Mouse (Mus musculus): ENCODE results near the gene Sult1b1.
"Not testable (repeated sequence)": the region's sequence is repeated elsewhere in the genome, so short reads cannot be mapped to it uniquely, and the experiment has no call there.

Sult1b1 gene

DNA sequence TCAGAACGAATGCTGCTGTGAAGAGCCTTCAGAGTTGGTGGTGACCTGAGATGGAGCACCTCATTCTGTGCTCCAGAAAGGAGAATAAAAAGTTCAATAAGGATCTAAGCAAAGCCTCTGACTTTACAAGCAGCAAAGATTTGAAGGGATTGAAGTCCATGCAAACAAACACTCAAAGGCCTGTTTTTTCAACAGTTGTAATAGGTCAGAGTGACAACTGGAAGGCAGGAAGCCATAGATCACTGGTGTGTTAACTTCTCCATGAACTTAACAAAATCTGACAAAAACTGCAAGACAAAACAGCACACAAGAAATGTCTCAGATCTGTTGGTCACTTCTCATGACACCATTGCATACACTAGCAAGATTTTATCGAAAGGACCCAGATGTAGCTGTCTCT, at the start of gene Sult1b1:
Gene Sult1b1, minus strand, starts transcription at position 85 of the 400 bp plus-strand sequence.
- in situ Hi-C loops (cut with MboI; ENCODE audit: low sequenced_read_pairs) = no loop called here

DNA sequence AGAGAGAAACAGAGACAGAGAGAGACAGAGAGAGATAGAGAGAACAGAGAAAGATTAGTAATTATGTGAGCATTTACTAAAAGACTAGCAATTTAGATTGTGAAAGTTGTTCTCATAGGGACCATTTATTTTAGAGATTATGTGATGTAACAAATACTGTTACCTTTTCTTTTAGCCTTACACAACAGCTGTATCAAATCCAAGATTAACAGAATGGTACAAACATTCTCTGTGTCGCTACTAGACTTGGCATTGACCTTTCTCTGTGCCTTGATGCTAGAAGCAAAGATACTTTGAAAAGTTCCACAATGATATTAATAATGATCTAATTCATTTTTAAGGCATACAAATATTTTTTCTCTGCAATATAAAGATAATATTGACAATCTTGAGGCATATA, 42.4 kb upstream of the Sult1b1 start:
- in situ Hi-C loops (cut with MboI; ENCODE audit: low sequenced_read_pairs) = no loop called here

DNA sequence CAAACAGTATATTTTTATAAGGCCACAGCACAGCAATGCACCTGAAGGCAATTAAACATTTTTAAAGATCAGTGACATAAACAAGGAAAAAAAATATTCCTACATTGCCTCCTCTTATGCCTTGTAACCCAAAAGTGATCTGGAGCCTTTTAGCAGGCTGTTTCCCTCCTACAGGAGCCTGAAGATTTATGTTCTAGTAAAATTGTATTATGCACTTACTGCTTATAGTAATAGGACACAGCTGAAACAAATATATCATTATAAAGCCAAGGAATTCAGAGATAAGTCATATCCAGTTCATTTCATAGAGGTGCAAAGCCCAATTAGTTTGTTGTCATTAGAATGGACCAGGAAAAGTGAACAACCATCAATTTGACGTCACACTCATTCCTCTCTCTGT, 36.2 kb upstream of the Sult1b1 start:
- in situ Hi-C loops (cut with MboI; ENCODE audit: low sequenced_read_pairs) = no loop called here

DNA sequence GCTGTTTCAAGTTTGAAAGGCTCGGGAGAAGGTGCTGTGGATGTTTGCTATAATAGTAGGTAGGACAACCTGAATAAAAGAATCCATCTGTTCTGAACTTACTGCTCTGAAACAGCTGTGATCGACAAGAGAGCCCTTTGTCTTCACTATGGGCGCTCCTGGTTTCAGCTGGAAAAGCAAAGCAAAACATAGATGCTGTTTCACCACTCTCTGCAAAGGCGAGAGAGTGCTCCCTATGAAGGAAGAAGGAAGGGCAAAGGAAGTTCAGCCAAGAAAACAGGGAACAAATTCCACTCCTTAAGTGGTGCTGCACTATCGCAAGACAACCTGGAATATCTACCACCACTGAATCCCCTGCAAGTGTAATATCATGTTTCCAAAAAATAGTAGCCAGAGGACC, 35.5 kb upstream of the Sult1b1 start:
- in situ Hi-C loops (cut with MboI; ENCODE audit: low sequenced_read_pairs) = no loop called here

DNA sequence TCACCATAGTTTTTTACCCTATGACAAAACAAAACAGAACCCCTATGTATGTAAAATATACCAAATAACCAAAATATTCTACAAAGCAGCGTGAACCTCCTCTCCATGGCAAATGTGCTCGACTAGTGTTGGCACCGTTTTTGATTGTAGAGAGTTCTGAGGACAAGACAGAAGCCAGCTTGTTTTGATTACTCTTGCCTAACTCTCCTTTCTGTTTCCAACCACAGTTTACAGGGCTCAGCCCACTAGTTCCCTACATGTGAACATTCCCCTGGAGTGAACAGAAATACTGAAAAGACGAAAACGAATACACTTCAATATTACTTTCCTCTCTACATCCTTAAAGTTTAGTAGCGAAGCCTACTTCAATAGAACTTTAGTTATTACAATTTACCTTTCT, 34.8 kb upstream of the Sult1b1 start:
- in situ Hi-C loops (cut with MboI; ENCODE audit: low sequenced_read_pairs) = no loop called here

DNA sequence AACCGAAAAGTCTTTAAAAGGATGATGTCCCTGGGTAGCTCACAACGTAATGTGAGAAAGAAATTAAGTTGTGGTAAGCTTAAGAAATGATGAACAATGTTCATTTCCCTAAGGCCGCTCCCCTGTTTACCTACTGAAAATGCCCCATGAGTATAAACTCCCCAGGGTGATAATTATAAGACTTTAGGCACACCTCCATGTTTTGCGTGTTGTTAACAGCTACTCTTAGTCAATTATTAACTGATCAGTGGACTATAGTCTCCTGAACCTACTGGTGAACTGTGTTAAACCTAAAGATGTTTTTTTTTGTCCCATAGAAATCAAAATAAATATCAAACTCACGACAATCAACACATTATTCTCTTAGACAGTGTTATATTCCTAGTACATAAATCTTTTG, 30.9 kb upstream of the Sult1b1 start, which contains the start of gene Sult1d1:
Gene Sult1d1, minus strand, starts transcription at position 183 of the 400 bp plus-strand sequence.
- in situ Hi-C loops (cut with MboI; ENCODE audit: low sequenced_read_pairs) = no loop called here

DNA sequence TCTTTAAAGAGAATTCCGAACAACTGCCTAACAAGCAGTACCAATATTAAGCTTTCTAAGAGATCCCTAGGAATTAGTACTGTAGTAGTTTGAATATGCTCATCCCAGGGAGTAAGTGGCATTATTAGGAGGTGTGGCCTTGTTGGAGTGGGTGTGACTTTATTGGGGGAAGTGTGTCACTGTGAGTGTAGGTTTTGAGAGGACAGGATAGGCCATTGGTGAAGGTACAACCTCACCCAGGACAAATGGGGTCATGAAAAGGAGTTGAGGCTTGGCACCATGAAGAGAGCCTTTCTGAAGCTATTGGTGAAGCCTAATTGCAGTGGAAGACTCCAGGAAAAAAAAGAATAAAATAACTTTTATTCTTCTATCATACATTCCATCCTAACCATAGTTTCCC, 29.3 kb upstream of the Sult1b1 start:
- in situ Hi-C loops (cut with MboI; ENCODE audit: low sequenced_read_pairs) = no loop called here

DNA sequence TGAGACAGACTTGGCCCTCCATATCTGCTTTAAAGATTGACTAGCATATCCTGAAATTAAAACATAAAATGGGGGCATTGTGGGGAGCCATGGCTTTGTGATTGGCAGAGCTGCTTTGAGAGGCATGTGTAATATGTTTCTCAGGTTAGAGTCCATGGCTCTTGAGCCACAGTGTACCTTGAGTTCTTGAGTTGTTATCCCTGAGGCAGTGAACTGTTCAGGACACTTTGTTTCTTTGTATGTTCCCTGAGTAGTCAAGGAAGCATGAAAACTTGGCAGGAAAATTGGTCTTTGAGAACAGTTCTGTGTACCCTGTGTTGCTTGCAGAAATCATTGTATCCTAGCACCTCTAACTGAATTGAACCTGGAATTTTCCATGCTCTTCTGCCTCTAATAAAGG, 25.0 kb upstream of the Sult1b1 start:
- in situ Hi-C loops (cut with MboI; ENCODE audit: low sequenced_read_pairs) = no loop called here

DNA sequence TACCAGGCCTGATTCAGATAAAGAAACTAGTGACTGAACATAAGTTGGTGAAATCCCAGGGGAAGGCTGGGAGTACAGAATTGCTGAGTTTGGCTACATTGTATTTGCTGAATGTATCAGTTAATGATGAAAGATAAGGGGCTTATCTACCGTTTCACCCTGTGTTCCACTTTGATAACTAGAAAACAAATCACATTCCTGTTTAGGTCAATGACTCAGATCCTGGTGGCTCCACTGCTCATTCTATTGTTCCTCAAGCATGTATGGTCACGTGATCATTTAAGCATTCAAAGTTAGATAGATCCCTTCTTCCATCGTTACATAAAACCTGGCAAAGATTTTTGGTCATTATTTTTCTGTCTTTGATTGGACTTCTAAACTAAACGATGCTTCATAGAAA, 24.5 kb upstream of the Sult1b1 start:
- in situ Hi-C loops (cut with MboI; ENCODE audit: low sequenced_read_pairs) = no loop called here

DNA sequence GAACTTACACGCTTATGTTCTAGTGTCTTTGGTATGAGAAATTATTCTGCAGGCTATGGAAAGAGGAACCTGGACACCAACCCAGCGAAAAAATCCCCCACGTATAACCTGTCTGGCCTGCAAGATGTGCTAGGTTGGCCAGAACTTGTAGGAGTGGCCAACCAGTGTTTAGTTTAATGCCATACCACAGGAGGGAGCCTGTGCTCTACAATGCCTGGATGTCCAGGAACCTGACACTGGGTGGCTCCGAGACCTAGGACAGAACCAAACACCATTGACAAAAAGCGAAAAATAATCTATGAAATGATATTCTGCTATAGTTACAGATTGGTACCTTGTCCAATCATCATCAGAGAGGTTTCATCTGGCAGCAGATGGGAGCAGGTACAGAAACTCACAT, 22.1 kb upstream of the Sult1b1 start:
- in situ Hi-C loops (cut with MboI; ENCODE audit: low sequenced_read_pairs) = no loop called here

DNA sequence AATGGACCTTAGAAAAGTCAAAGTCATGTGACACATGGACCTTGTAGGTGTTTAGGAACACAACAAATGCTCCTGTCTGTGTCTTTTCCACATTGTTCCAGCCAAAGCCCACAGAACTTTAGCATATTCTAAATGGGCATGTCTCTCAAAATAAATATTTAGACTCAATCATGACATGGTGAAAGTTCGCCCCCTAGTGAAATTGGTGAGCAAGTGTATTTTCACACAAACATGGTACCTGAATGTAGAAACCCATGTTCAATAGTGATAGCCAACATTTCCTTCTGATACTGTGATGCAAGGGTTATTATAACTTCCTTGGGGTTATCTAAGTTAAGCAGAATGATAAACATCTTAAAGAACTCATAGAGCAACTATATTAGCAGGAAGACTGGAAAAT, 12.9 kb upstream of the Sult1b1 start:
- in situ Hi-C loops (cut with MboI; ENCODE audit: low sequenced_read_pairs) = no loop called here

DNA sequence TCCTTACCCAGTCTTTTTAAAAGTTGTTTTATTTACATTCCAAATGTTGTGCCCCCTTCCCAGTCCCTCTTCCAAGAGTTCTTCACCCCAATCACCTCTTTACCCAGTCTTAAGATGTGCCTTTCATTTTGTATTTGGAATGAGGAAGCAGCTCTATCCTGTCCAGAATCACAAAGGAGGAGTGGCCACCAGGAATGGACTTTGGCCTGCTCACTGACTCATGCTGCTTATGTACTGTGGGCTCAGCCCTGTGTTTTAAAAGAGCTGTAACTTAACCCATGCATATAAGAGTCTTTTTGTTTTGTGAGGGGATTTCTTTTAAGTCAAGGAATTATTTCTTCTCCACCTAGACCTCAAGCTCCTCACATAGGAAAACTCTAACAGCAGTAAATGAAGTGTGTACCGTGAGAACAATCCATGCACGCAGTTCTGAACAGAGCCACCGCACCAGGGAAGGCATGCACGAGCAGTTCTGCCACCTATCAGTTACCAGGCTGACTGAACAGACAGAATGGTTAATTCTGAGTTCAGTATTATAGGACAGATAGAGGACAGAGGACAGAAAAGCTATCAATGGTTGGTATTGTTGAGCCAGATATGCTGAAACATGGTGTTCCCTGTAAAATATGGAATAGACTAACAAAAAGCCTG, 1.9 kb downstream of the Sult1b1 start:
- in situ Hi-C loops (cut with MboI; ENCODE audit: low sequenced_read_pairs) = no loop called here

DNA sequence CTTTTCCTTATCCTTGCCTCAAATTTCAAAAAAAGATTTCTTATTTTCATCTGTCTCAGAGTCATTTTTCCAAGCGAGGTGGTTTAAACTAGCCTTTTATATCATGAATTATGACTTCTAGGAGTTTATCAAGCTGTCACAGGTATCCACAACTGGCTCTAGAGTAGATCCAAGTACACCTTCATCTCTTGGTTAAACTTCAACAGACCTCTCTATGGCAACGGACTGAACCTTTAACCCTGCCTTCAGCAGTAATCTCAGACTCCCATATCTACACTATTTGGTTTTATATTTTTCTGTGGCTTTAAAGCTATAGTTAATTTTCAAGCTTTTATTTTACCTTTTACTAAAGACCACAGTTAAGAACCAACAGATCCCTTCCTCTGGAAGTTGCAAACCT, 5.7 kb downstream of the Sult1b1 start:
- in situ Hi-C loops (cut with MboI; ENCODE audit: low sequenced_read_pairs) = no loop called here

DNA sequence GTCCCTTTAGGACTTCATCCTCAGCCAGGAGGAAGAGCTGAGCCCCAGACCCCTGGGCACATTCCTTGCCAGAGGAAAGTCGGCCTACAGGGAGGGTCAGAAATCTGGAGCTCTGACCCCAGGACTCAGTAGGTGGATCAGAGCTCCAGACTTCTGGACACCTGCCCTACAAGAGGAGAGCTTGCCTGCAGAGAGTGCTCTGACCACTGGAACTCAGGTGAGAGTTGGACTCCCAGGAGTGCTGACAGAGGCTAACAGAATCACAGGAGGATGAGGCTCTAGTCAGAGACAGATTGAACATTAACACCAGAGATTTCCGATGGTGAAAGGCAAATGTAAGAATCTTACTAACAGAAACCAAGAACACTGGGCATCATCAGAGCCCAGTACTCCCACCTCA, 14.4 kb downstream of the Sult1b1 start:
- in situ Hi-C loops (cut with MboI; ENCODE audit: low sequenced_read_pairs) = not testable (repeated sequence)

DNA sequence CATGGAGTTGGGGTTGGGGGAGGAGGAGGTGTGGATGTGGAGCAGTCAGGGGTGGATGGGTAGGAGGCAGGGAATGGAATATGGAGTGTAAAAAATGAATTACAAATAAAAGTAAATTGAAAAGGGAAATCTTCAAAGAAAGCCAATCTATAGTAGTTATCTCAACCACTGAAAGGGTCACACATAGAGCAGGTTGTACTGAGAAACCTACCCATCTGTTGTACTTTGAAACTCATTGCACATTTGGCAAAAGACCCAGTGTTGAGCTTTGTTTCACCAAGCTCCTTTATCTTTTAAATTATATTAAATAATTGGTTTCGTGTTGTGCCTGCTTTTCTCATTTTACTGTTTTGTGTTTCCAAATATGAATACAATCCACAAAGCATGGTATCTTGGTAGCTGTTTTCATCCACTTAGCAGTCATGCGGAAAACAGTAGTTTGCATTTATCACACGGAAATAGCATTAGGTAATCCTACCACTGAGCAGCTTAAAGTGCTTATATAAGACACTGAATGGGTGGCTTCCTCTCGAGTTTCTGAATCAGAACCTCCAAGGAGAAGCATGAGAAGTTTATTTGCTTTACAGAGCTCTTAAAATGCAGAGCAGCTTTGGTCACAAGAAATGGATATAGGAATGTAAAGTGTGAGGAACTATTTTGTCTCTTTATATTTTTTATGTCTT, 32.1 kb downstream of the Sult1b1 start:
- in situ Hi-C loops (cut with MboI; ENCODE audit: low sequenced_read_pairs) = no loop called here

DNA sequence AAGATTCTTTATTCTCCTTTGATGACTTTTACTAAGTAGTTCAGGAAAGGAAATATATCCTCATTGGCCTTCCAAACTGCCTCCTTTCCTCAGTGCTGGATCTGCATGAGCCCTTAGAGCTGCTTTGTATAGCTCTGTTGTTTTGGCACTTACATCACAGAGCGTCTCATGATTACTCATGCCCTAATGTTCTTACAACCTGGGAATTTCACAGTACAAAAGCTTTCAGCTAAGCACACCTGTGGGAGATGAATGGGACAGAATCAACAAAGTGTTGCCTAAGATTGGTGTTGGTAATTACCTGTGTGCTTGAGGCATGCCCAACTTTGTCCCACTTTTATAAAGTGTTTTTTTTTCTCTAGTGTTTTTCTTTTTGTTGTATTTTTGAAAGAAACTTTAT, 35.3 kb downstream of the Sult1b1 start:
- in situ Hi-C loops (cut with MboI; ENCODE audit: low sequenced_read_pairs) = no loop called here

DNA sequence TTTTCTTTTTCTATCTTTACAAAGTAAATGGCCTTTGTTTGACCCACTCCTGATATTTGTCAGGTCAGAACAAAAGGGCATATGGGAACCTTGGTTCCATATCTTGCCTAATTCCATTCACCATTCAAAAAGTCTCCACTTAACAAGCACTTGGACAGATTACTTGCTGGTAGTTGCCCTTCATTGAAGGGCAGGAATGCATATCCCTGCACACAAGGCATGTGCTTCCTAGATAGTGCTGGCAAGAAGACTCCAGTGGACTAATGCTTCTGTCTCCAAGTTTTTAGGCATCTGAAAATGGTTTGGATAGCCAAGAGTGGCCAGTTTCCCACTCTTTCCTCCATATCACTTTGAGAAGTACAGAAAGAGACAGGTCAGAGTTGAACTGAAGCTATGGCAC, 38.7 kb downstream of the Sult1b1 start:
- in situ Hi-C loops (cut with MboI; ENCODE audit: low sequenced_read_pairs) = no loop called here

DNA sequence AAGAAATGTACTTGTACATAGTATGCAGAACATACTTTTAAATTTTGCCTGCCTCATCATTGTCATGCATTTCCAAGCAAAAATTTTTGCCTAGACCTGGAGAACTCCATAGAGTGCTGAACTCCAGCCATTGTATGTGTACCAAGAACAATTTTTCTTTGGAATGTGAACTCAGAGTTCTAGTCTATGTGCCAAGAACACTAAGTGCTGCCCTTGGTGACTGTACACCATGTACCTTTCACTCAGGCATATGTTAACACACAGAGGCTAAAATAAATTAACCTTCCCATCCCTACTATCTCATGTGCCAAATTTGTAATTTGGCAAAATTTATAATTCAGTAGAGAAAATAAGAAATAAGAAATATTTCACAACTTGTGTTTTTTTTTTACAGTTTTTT, 39.1 kb downstream of the Sult1b1 start:
- in situ Hi-C loops (cut with MboI; ENCODE audit: low sequenced_read_pairs) = no loop called here

DNA sequence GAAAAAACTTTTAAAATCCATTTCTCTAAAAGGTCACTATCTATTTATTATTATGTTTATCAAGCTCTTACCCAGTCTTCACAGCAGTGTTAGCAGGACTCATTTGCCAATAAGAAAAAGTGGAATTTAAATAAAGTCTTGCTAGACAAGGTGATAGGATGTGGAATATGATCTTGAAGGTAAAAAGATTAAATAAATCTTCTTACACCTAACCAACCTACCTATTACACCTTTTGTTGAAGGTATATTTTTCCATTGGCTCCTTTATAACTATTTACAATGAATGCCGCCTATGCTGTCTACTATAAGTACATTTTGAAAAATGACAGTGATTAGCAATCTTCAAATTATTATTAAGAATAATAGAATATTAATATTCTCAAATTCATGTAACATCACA, 47.2 kb downstream of the Sult1b1 start, which contains the start of gene Ugt2a1:
Gene Ugt2a1, minus strand, starts transcription at position 101 of the 400 bp plus-strand sequence.
- in situ Hi-C loops (cut with MboI; ENCODE audit: low sequenced_read_pairs) = no loop called here

DNA sequence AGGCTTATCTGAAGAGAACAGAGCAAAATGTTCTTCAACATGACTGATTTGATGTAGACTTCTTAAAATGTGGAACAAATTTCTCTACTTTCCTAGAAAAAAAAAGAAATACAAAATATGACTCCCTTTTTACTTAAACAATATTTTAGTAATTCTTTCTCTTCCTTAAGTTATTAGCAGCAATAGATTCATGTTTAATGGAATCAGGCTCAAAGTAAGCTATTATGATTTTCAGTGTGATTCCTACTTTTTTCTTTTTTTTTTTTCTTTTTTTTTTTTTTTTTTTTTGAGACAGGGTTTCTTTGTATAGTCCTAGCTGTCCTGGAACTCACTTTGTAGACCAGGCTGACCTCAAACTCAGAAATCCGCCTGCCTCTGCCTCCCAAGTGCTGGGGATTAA, 51.3 kb downstream of the Sult1b1 start, which contains the start of gene Gm43638:
Gene Gm43638, minus strand, starts transcription at position 101 of the 400 bp plus-strand sequence.
- in situ Hi-C loops (cut with MboI; ENCODE audit: low sequenced_read_pairs) = not testable (repeated sequence)

DNA sequence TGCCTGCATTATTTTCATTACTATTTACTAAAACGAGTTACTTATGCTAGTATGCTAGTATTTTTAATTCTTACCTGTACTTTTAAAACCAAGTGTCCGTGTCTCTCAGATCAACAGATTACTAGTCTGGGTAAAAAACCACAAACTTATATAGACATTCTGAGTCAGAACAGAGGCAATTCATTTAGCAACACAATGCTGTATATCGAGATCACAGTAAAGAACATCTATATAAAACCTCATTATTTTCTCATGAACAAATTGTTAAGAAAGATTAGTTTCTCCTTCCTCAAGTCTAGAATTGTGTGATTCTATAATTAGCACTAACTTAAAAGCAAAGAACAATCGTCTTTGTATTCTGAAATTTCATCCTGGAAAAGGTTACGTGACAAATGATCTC, 55.8 kb downstream of the Sult1b1 start, which contains the start of gene Ugt2a2:
Gene Ugt2a2, minus strand, starts transcription at position 101 of the 400 bp plus-strand sequence.
- in situ Hi-C loops (cut with MboI; ENCODE audit: low sequenced_read_pairs) = no loop called here
